Mouse (Mus musculus) CH12.LX (cell line): Measurements from ENCODE around the gene Mta1. TPM values are rescaled to one million over a fixed set of nuclear protein-coding genes. Genes with fewer than 3 reads are reported as not detected.

Experiments used
- DNase-seq: peaks from one replicate; pipeline ENCODE4 v3.0.0-alpha.2; 2013; ENCODE audit errors: extremely low read depth
- H3K27ac ChIP-seq: 2 replicates; pipeline ENCODE4 v1.5.1; 2012; ENCODE audit warnings: low read depth, mild to moderate bottlenecking, control low read depth, moderate library complexity; ENCODE audit not compliant: insufficient read depth
- H3K27me3 ChIP-seq: replicated peaks from 2 replicates; pipeline ENCODE3; 2012; ENCODE audit warnings: inconsistent platforms
- H3K36me3 ChIP-seq, 2 experiments: replicated peaks in 1 of 2; 2 replicates each; pipeline versions ENCODE3 to v1.6.1; 2012; ENCODE audit warnings: inconsistent platforms in 1 of 2, low read length in 1 of 2, mild to moderate bottlenecking in 1 of 2, mixed read lengths in 1 of 2, moderate library complexity in 1 of 2; ENCODE audit not compliant: control insufficient read depth in 1 of 2, insufficient read depth in 1 of 2
- H3K4me1 ChIP-seq, 2 experiments: 2 replicates each; pipeline ENCODE4 v1.6.1; 2012; ENCODE audit warnings: inconsistent platforms in 1 of 2, moderate library complexity in 1 of 2; ENCODE audit not compliant: insufficient read depth in 2 of 2, control insufficient read depth in 1 of 2
- H3K4me2 ChIP-seq: 2 replicates; pipeline ENCODE4 v1.6.1; 2012; ENCODE audit warnings: low read depth, mild to moderate bottlenecking, control low read depth; ENCODE audit not compliant: poor library complexity, insufficient read depth, severe bottlenecking
- H3K4me3 ChIP-seq, 3 experiments: fragments of 150-350 bp in 1 of 3; sonication (generic) in 1 of 3; replicated peaks in 1 of 3; 2 replicates each; pipeline versions ENCODE3 to v1.5.1; 2011 to 2012; ENCODE audit warnings: low read depth in 2 of 3, low read length in 2 of 3, mild to moderate bottlenecking in 2 of 3, moderate library complexity in 2 of 3, control low read depth in 1 of 3, improper control_type of control experiment in 1 of 3, inconsistent platforms in 1 of 3, mixed read lengths in 1 of 3; ENCODE audit not compliant: poor library complexity in 1 of 3
- H3K79me2 ChIP-seq: replicated peaks from 2 replicates; pipeline ENCODE4 v1.6.1; 2012; ENCODE audit warnings: mild to moderate bottlenecking, moderate library complexity; ENCODE audit not compliant: control insufficient read depth, poor library complexity, insufficient read depth, severe bottlenecking; ENCODE audit errors: extremely low read depth
- H3K9ac ChIP-seq: 2 replicates; pipeline ENCODE4 v1.6.1; 2012; ENCODE audit warnings: low read depth, mild to moderate bottlenecking, control low read depth, moderate library complexity; ENCODE audit not compliant: insufficient read depth
- H3K9me3 ChIP-seq: replicated peaks from 2 replicates; pipeline ENCODE3; 2012; ENCODE audit warnings: low read length, inconsistent platforms, mixed read lengths
- CHD1 ChIP-seq: IDR thresholded peaks from 2 replicates; pipeline ENCODE4 v1.6.1; 2012; ENCODE audit warnings: low read depth, low read length, improper control_type of control experiment, inconsistent platforms
- CHD2 ChIP-seq: IDR thresholded peaks from 2 replicates; pipeline ENCODE4 v1.6.1; 2011; ENCODE audit warnings: low read length, improper control_type of control experiment
- E2F4 ChIP-seq: IDR thresholded peaks from 2 replicates; pipeline ENCODE4 v1.6.1; 2011; ENCODE audit warnings: low read depth, low read length, improper control_type of control experiment; ENCODE audit not compliant: insufficient replicate concordance
- ELF1 ChIP-seq: IDR thresholded peaks from 2 replicates; pipeline ENCODE4 v1.6.1; 2014; ENCODE audit warnings: low read depth, mild to moderate bottlenecking, inconsistent platforms, low read length, improper control_type of control experiment
- HCFC1 ChIP-seq: IDR thresholded peaks from 2 replicates; pipeline ENCODE4 v1.6.1; 2012; ENCODE audit warnings: low read depth, mild to moderate bottlenecking, inconsistent platforms, low read length, improper control_type of control experiment
- IRF4 ChIP-seq: IDR thresholded peaks from 2 replicates; pipeline ENCODE4 v1.6.1; 2014; ENCODE audit warnings: low read depth, mild to moderate bottlenecking, inconsistent platforms, low read length, improper control_type of control experiment
- JUN ChIP-seq: IDR thresholded peaks from 2 replicates; pipeline ENCODE4 v1.6.1; 2011; ENCODE audit warnings: low read depth, mild to moderate bottlenecking, low read length, improper control_type of control experiment, moderate library complexity; ENCODE audit not compliant: insufficient read depth
- JUND ChIP-seq: conservative IDR thresholded peaks from 2 replicates; pipeline ENCODE4 v1.6.1; 2011; ENCODE audit warnings: low read depth, low read length, improper control_type of control experiment
- MAFK ChIP-seq: IDR thresholded peaks from 2 replicates; pipeline ENCODE4 v1.6.1; 2011; ENCODE audit warnings: low read length, improper control_type of control experiment; ENCODE audit not compliant: insufficient replicate concordance
- MXI1 ChIP-seq: IDR thresholded peaks from 2 replicates; pipeline ENCODE4 v1.6.1; 2011; ENCODE audit warnings: mild to moderate bottlenecking, low read depth, low read length, improper control_type of control experiment
- MYC ChIP-seq: IDR thresholded peaks from 2 replicates; pipeline ENCODE4 v1.6.1; 2011; ENCODE audit warnings: low read depth, mild to moderate bottlenecking, improper control_type of control experiment, low read length
- NRF1 ChIP-seq: IDR thresholded peaks from 2 replicates; pipeline ENCODE4 v1.6.1; 2014; ENCODE audit warnings: low read depth, mild to moderate bottlenecking, inconsistent platforms, low read length, improper control_type of control experiment, moderate library complexity
- RAD21 ChIP-seq: IDR thresholded peaks from 2 replicates; pipeline ENCODE4 v1.6.1; 2011; ENCODE audit warnings: low read depth, mild to moderate bottlenecking, low read length, improper control_type of control experiment, moderate library complexity
- TCF12 ChIP-seq: IDR thresholded peaks from 2 replicates; pipeline ENCODE4 v1.6.1; 2014; ENCODE audit warnings: low read depth, mild to moderate bottlenecking, inconsistent platforms, low read length, improper control_type of control experiment
- UBTF ChIP-seq: IDR thresholded peaks from 2 replicates; pipeline ENCODE4 v1.6.1; 2012; ENCODE audit warnings: low read depth, mild to moderate bottlenecking, inconsistent platforms, low read length, improper control_type of control experiment, moderate library complexity
- ZKSCAN1 ChIP-seq: IDR thresholded peaks from 2 replicates; pipeline ENCODE4 v1.6.1; 2012; ENCODE audit warnings: low read depth, inconsistent platforms, low read length, improper control_type of control experiment, borderline replicate concordance
- ZMIZ1 ChIP-seq: IDR thresholded peaks from 2 replicates; pipeline ENCODE4 v1.6.1; 2012; ENCODE audit warnings: low read depth, mild to moderate bottlenecking, inconsistent platforms, low read length, improper control_type of control experiment
- dilution Hi-C: fragments of 300-500 bp; cut with MboI; formaldehyde crosslinking; loops from 2 replicates; pipeline ENCODE4 v1.14.3; 2020; ENCODE audit warnings: low sequenced_read_pairs; ENCODE audit not compliant: extremely low pct_unique_long_range_greater_than_20kb, extremely low pct_ligation_motif_present
- in situ Hi-C: fragments of 300-500 bp; cut with MboI; formaldehyde crosslinking; loops from 3 replicates; pipeline ENCODE4 v1.14.3; 2019; ENCODE audit warnings: low sequenced_read_pairs, low pct_ligation_motif_present, low pct_unique_long_range_greater_than_20kb, mixed read lengths
- polyA plus RNA-seq: library from polyadenylated mRNA; unstranded; fragments of >175 nt; gene quantifications from 2 replicates; pipeline ENCODE4 v1.2.1, GENCODE M21; 2012; ENCODE audit warnings: low read depth; ENCODE audit not compliant: insufficient read length
- total RNA-seq, 2 experiments: library from RNA; depleted of rRNA; stranded (reverse); fragments of 300-350 nt in 1 of 2; fragments of >200 nt in 1 of 2; gene quantifications; 2 replicates each; pipeline ENCODE4 v1.2.3; 2012 to 2014

Mta1 gene
- total and polyA plus RNA-seq, 3 experiments, result 11.5 to 76.7 (median 39.4) TPM

DNA sequence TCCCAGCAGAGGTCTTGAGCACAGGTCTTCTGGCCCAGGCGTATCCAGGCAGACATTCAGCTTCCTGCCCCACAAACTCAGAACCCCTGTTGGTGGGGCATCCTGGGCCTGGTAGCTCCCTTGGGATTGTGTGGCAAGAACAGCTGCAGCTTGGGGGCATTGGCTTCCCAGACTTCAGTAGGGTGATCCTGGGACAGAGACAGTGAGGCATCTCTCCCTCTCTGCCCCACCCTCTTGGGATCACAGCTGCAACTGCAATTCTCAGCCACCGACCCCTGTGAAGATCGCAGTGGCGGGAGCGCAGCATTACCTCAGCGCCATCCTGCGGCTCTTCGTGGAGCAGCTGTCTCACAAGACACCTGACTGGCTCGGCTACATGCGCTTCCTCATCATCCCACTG, 35.9 kb upstream of the Mta1 start:
- Histone ChIP-seq H3K9ac (no peak overlapping the region), H3K27ac (no peak overlapping the region), H3K4me2 (no peak overlapping the region), H3K4me1 (peaks cover 6 to 12% of the 10 kb centered on the region in 2 experiments), H3K36me3 (peaks cover 6 to 72% of the 10 kb centered on the region in 2 experiments), H3K9me3 (no peaks in the 10 kb centered on the region), H3K79me2 (no peaks in the 10 kb centered on the region), H3K27me3 (no peaks in the 10 kb centered on the region), H3K4me3 (no peak overlapping the region)
- dilution Hi-C loops, result no loop called here
- TF ChIP-seq TCF12 (no peak), E2F4 (no peak), ZMIZ1 (no peak), NRF1 (no peak), HCFC1 (no peak), MYC (no peak), RAD21 (no peak), ZKSCAN1 (no peak), CHD2 (no peak), JUND (no peak), IRF4 (no peak), JUN (no peak), UBTF (no peak)
- in situ Hi-C loops, result no loop called here
- no peak for DNase-seq

DNA sequence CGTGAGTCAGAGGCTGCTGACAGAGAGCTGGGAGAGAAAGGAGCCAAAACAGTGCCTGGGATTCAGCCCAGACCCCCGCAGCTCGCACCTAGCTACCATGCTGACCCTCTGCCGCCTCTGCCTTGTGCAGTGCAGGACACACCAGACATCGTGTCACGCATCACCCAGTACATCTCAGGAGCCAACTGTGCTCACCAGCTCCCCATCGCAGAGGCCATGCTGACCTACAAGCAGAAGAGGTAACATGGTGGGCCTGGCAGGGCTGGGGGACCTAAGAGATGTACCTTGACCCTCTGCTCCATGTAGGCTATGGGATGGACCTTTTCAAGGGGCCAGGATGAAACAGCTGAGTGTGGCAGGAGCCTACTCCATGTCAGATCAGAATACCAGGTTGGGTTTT, 34.4 kb upstream of the Mta1 start:
- H3K4me1 ChIP-seq, result peaks cover 6 to 12% of the 10 kb centered on the region in 2 experiments
- H3K9me3 ChIP-seq, result no peaks in the 10 kb centered on the region
- H3K27me3 ChIP-seq, result no peaks in the 10 kb centered on the region
- TF ChIP-seq RAD21 (no peak), MXI1 (no peak), MAFK (no peak), ELF1 (no peak), CHD1 (no peak)
- dilution Hi-C loops, result no loop called here
- H3K27ac ChIP-seq, result no peak overlapping the region
- H3K9ac ChIP-seq, result no peak overlapping the region
- H3K4me2 ChIP-seq, result no peak overlapping the region
- peaks cover 6 to 67% of the 10 kb centered on the region in 2 experiments for H3K36me3 ChIP-seq
- no peaks in the 10 kb centered on the region for H3K79me2 ChIP-seq
- in situ Hi-C loops, result no loop called here
- DNase-seq, result no peak
- H3K4me3 ChIP-seq, result no peak overlapping the region
